Mouse (Mus musculus) kidney, adult 11 months (tissue): Measurements from ENCODE around the gene Slc9a9.

Experiments used
- DNase-seq: peaks from one replicate; pipeline ENCODE4 v3.0.0; 2022

Gene Slc9a9

DNA sequence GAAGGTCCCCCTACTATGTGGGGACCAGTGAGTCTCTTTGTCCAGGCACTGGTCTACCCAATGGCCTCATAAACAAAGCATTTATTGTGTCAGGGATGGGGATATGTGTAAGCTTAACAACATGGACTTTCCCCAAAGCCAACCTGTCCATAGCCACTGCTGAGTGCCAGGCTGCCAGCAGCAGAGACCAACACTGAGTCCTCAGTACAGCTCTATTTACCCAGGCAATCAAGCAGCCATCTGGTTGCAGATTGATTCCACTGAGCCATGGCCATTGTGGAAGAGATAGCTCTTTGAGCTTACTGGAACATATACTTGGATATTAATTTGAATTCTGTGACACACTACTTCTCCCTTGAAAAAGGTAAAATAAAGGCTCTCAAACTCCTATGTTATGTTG, 570.2 kb downstream of the Slc9a9 start:
- no peak for DNase-seq

DNA sequence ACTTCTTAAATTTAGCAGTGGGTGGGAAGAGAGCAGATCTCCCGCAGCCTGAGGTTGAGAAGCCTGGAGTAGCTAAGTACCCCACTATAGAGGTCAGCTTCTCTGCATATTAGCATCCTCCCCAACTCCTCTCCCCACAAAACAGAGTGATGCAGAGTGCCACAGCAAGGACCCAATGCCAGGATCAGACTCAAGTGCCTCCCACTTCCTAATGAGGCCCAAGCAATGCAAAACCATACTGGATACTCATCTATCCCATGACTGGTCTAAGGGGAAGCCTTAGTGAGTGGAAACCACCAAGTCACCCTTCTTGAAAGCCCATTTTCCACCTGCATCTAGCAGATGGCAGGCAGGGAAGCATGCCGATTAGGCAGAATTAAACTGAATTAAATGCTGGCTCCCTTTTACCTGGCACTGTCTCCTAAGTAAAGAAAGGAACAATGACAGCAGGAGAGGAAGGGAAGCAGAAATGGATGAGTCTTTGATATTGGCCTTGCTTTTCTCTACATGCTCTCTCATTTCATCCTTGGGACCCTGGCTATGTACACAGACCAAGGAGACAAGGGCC, 573.0 kb downstream of the Slc9a9 start:
- DNase-seq: no peak

DNA sequence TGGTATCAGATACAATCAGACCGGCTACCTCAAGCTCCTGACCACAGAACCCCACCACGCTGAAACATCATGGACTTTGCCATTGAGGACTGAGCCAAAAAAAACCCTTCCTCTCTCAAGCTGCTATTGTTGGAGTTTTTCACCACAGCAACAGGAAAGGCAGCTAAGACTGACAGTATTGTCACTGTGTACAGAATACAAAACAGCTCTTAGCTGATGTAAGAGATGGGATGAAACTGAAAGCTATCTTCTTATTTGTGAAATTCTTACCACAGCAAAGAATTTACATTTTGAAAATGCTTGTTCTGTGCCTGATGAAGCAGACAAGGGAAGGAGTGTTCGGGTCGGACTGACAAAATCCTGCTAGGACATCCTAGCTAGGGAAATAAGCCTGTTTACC, 584.5 kb downstream of the Slc9a9 start:
- no peak for DNase-seq

DNA sequence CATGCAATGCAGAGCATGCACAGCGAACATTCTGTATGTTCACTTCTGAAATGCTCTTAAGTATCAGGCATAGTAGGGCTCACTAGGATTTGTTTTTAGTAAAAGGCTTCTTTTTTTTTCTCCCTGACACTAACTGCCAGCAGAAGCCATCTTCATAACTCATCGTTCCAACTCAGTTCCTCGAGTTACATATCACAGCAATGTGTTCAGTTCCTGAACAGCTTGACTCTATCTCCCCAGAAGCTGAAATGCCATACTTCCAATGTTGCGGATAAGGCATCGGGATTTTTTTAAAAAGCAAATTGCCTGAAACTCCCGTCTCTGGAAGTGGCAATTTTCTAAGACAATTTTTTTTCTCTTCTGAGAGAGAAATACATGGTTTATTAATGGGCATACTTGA, 586.1 kb downstream of the Slc9a9 start:
- no peak for DNase-seq

DNA sequence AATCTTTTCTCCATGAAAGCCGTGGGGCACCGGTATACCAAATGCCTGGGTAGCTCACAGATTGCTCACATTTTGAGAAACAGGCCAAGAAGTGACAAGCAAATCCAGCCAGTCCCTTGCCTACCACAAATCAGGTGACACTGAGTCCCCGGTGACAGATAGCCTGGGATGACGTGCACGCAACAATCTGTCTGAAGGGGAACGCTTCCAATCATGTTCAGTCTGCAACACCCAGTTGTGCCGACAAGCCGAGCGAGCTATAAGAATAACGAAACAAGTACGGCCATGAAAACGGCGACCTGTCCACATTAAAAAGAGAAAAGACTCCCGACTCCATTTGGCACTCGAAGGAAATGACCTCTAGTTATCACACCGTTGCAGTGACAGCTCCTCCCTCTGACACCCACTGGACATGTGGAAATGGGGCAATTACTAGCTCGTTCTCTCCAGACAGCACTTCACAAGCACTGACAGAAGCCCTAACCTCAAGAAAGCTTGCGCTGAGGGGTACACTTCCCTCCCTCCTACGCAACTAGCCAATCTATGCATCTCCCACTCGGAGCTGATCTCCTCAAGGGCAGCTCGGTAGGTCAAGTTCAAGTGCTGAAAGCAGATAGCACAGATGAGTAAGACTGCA, 587.1 kb downstream of the Slc9a9 start:
- no peak for DNase-seq

DNA sequence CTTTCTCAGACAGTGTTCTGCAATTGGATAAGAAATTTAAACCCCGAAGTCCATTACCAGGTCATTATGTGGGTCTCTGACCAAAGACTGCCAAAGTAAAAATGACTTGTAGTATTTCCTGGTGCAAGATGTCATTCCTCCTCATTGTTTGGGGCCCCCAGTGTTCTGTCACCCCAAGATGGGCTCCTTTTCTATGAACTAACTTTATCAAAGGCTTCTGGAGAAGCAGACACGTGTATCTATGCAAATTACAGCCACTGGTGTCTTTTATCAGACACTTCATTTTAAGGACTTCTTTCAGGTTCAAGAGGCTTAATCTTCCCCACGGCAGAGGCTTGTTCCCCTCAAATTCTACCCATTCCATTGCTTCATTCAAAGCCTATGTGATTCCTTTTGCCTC, 593.1 kb downstream of the Slc9a9 start:
- no peak for DNase-seq

DNA sequence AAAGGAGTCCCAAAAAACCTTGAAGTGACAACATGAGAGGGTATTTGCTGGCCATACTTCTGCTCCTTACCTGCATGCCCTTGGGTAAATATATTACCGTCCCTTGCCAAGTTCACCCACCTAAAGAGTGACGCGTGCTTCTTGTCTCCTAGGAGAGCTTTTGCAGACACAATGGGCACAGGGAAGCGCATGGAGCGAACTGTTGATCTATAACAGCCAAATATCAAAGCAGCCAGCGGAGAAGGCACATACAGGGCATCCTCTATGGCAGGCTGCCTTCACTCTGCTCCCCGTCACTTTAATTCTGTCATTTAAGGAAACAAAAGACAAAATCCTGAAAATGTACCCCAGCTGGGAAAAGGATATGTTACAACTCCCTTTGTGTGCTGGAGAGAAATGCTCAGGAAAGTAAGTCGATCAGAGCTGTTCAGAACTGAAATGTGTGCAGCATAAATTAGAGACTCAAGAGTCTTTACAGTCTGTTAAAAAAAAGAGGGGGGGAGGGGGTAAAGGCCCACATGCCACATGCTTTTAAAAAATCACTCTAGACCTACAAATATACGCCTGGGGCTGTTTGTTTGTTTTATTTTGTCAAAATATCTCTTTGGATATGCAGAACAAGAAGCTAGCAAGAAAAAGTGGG, 594.3 kb downstream of the Slc9a9 start:
- DNase-seq: no peak

DNA sequence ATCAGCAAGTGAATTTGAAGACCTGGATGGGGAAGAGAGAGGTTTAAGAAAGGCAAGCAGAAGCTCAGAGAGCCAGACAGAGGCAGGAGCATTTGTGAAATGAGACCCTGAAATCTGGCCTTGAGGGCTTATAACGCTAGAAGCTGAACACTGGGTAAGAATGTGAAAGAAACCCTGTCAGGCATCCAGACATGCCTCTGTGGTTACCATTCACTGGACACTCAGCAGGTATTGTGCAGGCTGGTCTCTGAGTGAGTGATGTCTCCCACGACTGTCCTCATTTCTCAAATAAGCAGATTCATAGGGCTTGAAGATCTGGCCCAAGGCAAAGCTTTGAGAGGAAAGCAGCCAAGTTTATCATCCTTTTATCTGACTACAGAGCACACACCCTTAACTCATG, 596.5 kb downstream of the Slc9a9 start:
- no peak for DNase-seq

DNA sequence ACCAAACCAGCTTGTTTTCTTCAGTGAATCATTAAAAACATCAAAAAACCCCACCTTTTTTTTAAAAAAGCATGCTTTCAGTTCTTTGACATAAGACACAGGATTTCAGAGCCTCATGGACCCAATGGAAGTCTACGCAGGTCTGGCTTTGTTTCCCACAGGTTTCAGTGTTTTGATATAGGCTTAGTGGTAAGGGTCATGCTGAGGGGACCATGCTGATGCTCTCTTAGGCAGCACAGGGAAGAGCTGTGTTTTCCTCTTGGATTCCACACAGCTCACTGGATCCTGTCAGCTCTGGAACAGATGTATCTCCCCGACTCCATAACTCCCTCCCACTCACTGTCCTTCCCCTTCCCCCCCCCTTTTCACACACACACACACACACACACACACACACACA, 597.2 kb downstream of the Slc9a9 start:
- no peak for DNase-seq

DNA sequence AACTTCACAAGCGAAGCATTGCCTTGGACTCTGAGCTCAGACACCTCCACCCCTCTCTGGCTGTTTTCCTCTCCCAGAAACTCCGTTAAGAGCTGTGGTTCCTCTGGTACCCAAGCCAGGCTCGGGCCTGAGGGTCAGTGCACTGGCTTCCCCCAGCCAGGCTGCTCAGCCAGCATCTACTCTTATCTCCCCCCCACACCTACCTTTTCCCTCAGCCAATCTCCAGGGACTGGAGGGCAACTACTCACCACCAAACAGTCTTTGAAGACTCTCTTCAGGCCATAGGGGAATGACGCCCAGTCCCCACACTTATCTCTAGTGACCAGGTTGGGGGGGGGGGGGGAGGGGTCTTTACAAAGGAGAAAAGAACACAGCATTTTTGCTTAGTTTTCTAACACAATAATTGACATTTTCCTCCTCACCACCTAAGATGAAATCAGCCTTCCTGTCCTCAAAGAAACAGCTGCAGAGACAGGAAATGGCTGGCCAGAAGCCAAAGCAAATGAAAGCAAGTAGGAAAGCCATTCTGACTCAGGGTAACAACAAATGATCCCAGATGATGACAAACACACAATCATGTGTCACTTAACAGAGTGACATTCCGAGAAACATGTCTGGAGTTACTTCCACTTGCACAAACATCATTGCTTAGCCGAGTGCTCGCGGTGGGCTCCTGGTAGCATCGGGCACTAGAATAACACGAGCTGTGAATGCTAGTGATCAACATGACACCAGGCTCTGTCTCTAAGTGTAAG, 610.1 kb downstream of the Slc9a9 start:
- DNase-seq: peak; percentile 39
